Mouse (Mus musculus) midbrain, postnatal 0 days (tissue): ENCODE measurements around the gene Slc5a5. TPM values are rescaled to one million over a fixed set of nuclear protein-coding genes. Genes with fewer than 3 reads are reported as not detected.

ENCODE experiments used
- ATAC-seq: fragments of 200-750 bp; cut with Nextera tagmentation; 2 replicates; pipeline ENCODE4 v1.8.0; 2017; ENCODE audit warnings: moderate number of reproducible peaks, mild to moderate bottlenecking, moderate TSS enrichment, moderate library complexity; ENCODE audit not compliant: low FRiP score
- DNase-seq: peaks from one replicate; pipeline ENCODE4 v3.0.0-alpha.2; 2015; ENCODE audit warnings: low spot score
- H3K27ac ChIP-seq: fragments of 300-500 bp; sonication (generic); 2 replicates; pipeline ENCODE4 v1.5.1; 2014; ENCODE audit warnings: low read depth, mild to moderate bottlenecking, low read length, mixed read lengths
- H3K27me3 ChIP-seq: fragments of 300-500 bp; sonication (generic); 2 replicates; pipeline ENCODE4 v1.6.1; 2014; ENCODE audit warnings: low read length, control low read depth, mixed read lengths; ENCODE audit not compliant: insufficient read depth
- H3K36me3 ChIP-seq: fragments of 300-500 bp; sonication (generic); 2 replicates; pipeline ENCODE4 v1.6.1; 2014; ENCODE audit warnings: low read length, control low read depth, mixed read lengths; ENCODE audit not compliant: insufficient read depth
- H3K4me1 ChIP-seq: fragments of 300-500 bp; sonication (generic); 2 replicates; pipeline ENCODE4 v1.6.1; 2014; ENCODE audit warnings: mild to moderate bottlenecking, control low read depth, antibody characterized with exemption, low read length, mixed read lengths; ENCODE audit not compliant: insufficient read depth
- H3K4me2 ChIP-seq: fragments of 300-500 bp; sonication (generic); 2 replicates; pipeline ENCODE4 v1.6.1; 2014; ENCODE audit warnings: low read depth, mild to moderate bottlenecking, low read length, mixed read lengths; ENCODE audit not compliant: poor library complexity, severe bottlenecking
- H3K4me3 ChIP-seq: fragments of 300-500 bp; sonication (generic); 2 replicates; pipeline ENCODE4 v1.5.1; 2014; ENCODE audit warnings: low read depth, mild to moderate bottlenecking, low read length, moderate library complexity
- H3K9ac ChIP-seq: fragments of 300-500 bp; sonication (generic); replicated peaks from 2 replicates; pipeline ENCODE4 v1.6.1; 2014; ENCODE audit warnings: mild to moderate bottlenecking, low read length, moderate library complexity, mixed read lengths; ENCODE audit not compliant: poor library complexity, severe bottlenecking
- H3K9me3 ChIP-seq: fragments of 300-500 bp; sonication (generic); 2 replicates; pipeline ENCODE4 v1.6.1; 2016; ENCODE audit warnings: low read length, control low read depth
- CTCF ChIP-seq: IDR thresholded peaks from 2 replicates; pipeline ENCODE4 v1.5.1; 2016; ENCODE audit warnings: antibody characterized with exemption, mild to moderate bottlenecking
- WGBS: fragments of 180-500 bp; shearing (Covaris S2); extraction: QIAGEN DNeasy Blood & Tissue Kit; methylation state at CpG from one replicate; pipeline ENCODE4 v1.1.7; 2014; 5-methylcytosine and 5-hydroxymethylcytosine counted together
- polyA plus RNA-seq: library from polyadenylated mRNA; unstranded; fragments of >200 nt; fragmentation: Nextera tagmentation; extraction: Ambion mirVana; gene quantifications from 2 replicates; pipeline ENCODE4 v1.2.1, GENCODE M21; 2015
- total RNA-seq: library from RNA; depleted of rRNA; stranded (reverse); fragments of >200 nt; gene quantifications from 2 replicates; pipeline ENCODE4 v1.2.3, GENCODE M21; 2014

Gene Slc5a5
- total and polyA plus RNA-seq, 2 experiments from 2014 or later: 2.1 to 3.7 TPM

DNA sequence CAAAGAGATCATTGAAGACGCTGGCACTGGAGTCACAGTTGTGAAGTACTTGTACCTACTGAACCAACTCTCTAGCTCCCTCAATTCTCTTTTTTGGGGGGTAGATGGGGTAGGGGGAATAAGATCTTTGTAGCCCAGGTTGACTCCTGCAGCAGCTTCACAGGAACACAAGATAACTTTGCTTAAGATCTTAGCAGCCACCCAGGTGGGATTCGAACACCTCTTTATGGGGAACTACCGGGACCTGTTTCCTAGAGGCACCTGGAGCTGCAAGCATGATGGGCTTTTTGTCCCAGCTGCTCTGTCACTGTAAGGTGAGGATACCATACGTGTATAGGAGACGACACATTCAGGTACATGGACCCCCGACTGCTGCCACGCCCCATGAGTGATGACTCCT, 26.0 kb downstream of the Slc5a5 start:
- no peak overlapping the region for H3K27ac ChIP-seq
- no peak overlapping the region for H3K4me3 ChIP-seq
- no peaks in the 10 kb centered on the region for H3K9me3 ChIP-seq
- DNase-seq: no peak
- H3K4me1 ChIP-seq: peaks cover 14% of the 10 kb centered on the region
- peaks cover 9% of the 10 kb centered on the region; the same call in 1 of the 2 replicates for H3K36me3 ChIP-seq
- no peak overlapping the region for H3K4me2 ChIP-seq
- TF ChIP-seq CTCF: no peak
- H3K27me3 ChIP-seq: no peaks in the 10 kb centered on the region
- no peak for ATAC-seq
- 87% methylated on average over 7 of the region's 7 CpGs for WGBS
- no peak overlapping the region for H3K9ac ChIP-seq

DNA sequence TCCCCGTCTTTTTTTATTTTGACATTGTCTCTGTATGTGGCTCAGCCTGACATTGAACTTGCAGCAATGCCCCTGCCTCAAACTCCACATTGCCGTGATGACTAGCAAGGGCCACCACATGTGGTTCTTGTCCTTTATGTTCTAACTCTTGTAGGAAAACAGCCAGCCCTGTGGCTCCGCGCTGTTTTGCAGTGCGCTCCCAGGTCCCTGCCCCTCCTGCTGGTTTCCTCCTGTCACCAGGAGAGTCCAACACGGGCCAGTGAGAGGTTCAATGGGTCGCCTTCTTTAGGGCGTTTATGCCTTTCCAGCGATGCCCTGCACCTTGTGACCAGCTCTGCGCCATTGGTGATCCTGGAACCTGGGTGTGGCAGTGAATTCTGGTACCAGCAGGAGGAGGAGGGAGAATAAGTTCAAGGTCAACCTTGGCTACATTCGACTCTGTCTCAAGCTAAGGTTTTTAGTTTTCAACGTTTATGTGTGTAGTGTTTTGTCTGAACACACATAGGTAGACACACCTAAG, 26.5 kb downstream of the Slc5a5 start:
- ATAC-seq (peak; percentile 6), DNase-seq (no peak)
- H3K4me2 ChIP-seq: peak overlapping the region; percentile 97
- H3K9ac ChIP-seq: peak overlapping the region; percentile 46
- no peaks in the 10 kb centered on the region for H3K27me3 ChIP-seq
- WGBS: 4% methylated on average over 12 of the region's 12 CpGs
- TF ChIP-seq CTCF: peak; percentile 19; the same call in 1 of the 2 replicates
- H3K36me3 ChIP-seq: peaks cover 9% of the 10 kb centered on the region; the same call in 1 of the 2 replicates
- H3K27ac ChIP-seq: peak overlapping the region; percentile 53
- H3K4me3 ChIP-seq: peak overlapping the region; percentile 51
- peaks cover 14% of the 10 kb centered on the region for H3K4me1 ChIP-seq
- no peaks in the 10 kb centered on the region for H3K9me3 ChIP-seq

DNA sequence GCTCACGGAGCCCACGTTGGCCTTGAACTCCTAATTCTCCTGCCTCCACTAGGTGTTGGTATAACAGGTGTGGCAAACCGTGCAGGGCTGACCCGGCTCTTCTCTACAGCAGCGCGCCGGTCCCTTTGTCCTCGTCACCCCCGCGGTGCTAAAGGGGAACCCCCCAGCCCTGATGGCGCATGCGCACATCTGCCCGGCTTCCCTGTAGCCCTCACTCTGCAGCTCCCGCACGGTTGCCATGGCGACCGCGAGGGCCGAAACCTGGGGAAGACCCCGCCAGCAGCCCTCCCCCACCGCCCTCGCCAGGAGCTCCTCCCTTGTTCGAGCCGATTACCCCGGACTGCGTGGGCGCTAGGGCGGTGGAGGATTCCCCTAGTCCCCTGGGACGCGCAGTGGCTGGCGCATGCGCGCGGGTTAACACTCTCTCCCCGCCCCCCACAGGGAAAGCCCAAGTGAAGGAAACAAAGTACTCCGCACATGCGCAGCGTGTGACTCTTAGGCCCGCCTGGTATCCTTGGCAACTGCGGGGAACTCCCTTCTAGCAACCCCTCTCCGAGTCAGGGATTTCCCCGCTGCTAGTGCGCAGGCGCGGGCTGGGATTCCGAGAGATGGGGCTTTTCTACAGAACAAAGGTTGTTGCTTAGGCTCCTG, 27.1 kb downstream of the Slc5a5 start:
- peak; percentile 87 for ATAC-seq
- Histone ChIP-seq H3K4me3 (peak overlapping the region; percentile 51), H3K27ac (peak overlapping the region; percentile 84), H3K4me1 (peaks cover 14% of the 10 kb centered on the region), H3K27me3 (no peaks in the 10 kb centered on the region), H3K9ac (peak overlapping the region; percentile 37; the same call in 1 of the 2 replicates), H3K9me3 (no peaks in the 10 kb centered on the region), H3K4me2 (peak overlapping the region; percentile 97), H3K36me3 (peaks cover 9% of the 10 kb centered on the region; the same call in 1 of the 2 replicates)
- WGBS: under 1% methylated on average over 46 of the region's 46 CpGs
- TF ChIP-seq CTCF: peak; percentile 43
- peak; percentile 100 for DNase-seq

DNA sequence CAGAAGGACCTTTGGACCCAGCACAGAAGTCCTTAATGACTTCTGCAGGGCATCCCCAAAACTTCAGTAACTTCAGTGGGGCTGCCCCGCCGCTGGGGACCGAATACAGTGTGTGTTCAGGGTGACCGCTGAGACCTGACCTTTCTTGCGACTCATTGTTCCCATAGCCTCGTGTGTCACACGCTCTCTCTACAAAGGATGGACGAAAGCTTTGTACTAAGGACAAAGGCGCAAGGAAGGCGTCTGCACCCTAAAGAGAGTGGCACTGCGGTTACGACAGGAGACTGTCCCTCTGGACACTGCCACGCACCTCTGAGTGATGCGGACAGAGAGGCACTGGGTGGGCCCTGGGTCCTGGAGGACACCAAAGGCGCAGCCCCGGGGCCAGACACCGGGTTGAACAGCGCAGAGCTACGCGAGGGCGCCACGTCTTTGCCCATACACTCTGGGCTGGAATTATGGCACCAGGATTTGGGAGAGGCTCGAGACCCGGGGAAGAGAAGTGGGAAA, 27.8 kb downstream of the Slc5a5 start:
- no peak for TF ChIP-seq CTCF
- H3K27me3 ChIP-seq: no peaks in the 10 kb centered on the region
- peak overlapping the region; percentile 37; the same call in 1 of the 2 replicates for H3K9ac ChIP-seq
- 2% methylated on average over 24 of the region's 24 CpGs for WGBS
- ATAC-seq (peak; percentile 17), DNase-seq (no peak)
- H3K9me3 ChIP-seq: no peaks in the 10 kb centered on the region
- peak overlapping the region; percentile 51 for H3K4me3 ChIP-seq
- H3K36me3 ChIP-seq: peaks cover 9% of the 10 kb centered on the region; the same call in 1 of the 2 replicates
- H3K4me1 ChIP-seq: peaks cover 14% of the 10 kb centered on the region
- H3K27ac ChIP-seq: peak overlapping the region; percentile 84
- peak overlapping the region; percentile 97 for H3K4me2 ChIP-seq

DNA sequence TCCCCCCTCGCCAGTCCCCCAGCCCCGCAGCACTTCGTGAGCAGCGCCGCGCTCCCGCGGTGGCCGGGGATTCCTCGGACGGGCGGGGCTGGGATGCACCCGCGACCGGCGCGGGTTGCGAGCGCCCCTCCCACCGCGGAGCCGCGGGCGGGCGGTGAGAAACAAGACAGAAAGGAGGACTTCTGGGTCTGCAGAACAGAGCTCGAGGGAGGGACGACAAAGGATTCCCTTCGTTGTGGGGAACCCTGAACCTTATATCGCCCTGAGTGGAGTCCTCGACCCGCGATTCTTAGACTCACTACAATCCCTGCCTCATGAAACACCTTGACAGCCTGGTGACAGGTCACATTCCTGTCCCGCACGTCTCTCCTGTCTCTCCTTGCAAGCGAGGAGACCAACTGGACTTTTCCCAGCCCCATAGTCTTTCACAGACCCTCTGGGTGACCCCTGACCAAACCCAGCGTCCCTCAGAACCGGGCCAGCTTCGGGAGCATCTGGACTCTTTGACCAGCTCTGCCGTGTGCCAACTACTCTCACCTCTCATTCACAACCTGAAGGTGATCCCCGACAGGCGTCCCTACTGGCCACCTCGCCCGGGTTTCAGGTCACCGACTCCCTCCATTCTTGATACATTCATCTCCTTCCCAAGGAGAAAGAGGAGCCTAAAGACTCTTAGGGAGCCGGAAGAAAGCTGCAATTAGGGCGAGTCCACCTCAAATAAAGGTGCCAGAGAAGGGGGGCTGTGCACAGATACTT, 28.4 kb downstream of the Slc5a5 start:
- ATAC-seq (no peak), DNase-seq (no peak)
- TF ChIP-seq CTCF: no peak
- Histone ChIP-seq H3K27ac (peak overlapping the region; percentile 33; the same call in 1 of the 2 replicates), H3K9me3 (no peaks in the 10 kb centered on the region), H3K4me3 (peak overlapping the region; percentile 51), H3K4me2 (peak overlapping the region; percentile 97), H3K27me3 (no peaks in the 10 kb centered on the region), H3K36me3 (peaks cover 9% of the 10 kb centered on the region; the same call in 1 of the 2 replicates), H3K4me1 (peaks cover 14% of the 10 kb centered on the region), H3K9ac (peak overlapping the region; percentile 51)
- 1% methylated on average over 46 of the region's 46 CpGs for WGBS
